Mouse (Mus musculus): ENCODE data around the gene Cytip. TPM values are rescaled to one million over a fixed set of nuclear protein-coding genes. Genes with fewer than 3 reads are reported as not detected.
"Not testable (repeated sequence)": the region's sequence is repeated elsewhere in the genome, so short reads cannot be mapped to it uniquely, and the experiment has no call there.

Cytip gene
- total RNA-seq, 2 experiments from 2014 or later: 0.97 to 1.2 TPM

- DNase-seq: no peak
These were observed 33.5 kb downstream of the Cytip start for GRCm38 (mm10) chr2:58161813-58162212.

GRCm38 (mm10) chr2:58160541-58161307 lies 34.6 kb downstream of the Cytip start:
- DNase-seq: peak; percentile 11

GRCm38 (mm10) chr2:58159880-58160279 lies 35.5 kb downstream of the Cytip start:
- DNase-seq: no peak

GRCm38 (mm10) chr2:58159121-58159520 lies 36.2 kb downstream of the Cytip start:
- no peak for DNase-seq

GRCm38 (mm10) chr2:58158539-58158938 lies 36.8 kb downstream of the Cytip start:
- no peak for DNase-seq

- DNase-seq: no peak
These were observed 37.2 kb downstream of the Cytip start for GRCm38 (mm10) chr2:58158107-58158506.

GRCm38 (mm10) chr2:58157466-58157865 lies 37.9 kb downstream of the Cytip start:
- no peak for DNase-seq

GRCm38 (mm10) chr2:58156495-58157392 lies 38.6 kb downstream of the Cytip start:
- DNase-seq: no peak

- no peak for DNase-seq
These were observed 39.3 kb downstream of the Cytip start for GRCm38 (mm10) chr2:58156108-58156415.

- DNase-seq: peak; percentile 17
These were observed 39.8 kb downstream of the Cytip start for GRCm38 (mm10) chr2:58155271-58156107.

GRCm38 (mm10) chr2:58154555-58154954 lies 40.8 kb downstream of the Cytip start:
- DNase-seq: no peak

GRCm38 (mm10) chr2:58153742-58154141 lies 41.6 kb downstream of the Cytip start:
- DNase-seq: no peak

- no peak for DNase-seq
These were observed 45.3 kb downstream of the Cytip start for GRCm38 (mm10) chr2:58149983-58150405.

GRCm38 (mm10) chr2:58146572-58146971 lies 48.8 kb downstream of the Cytip start:
- no peak for DNase-seq

- no peak for DNase-seq
These were observed 54.8 kb downstream of the Cytip start for GRCm38 (mm10) chr2:58140531-58140930.

- no peak for DNase-seq
These were observed 56.7 kb downstream of the Cytip start for GRCm38 (mm10) chr2:58138611-58139010.

- DNase-seq: no peak
These were observed 57.7 kb downstream of the Cytip start for GRCm38 (mm10) chr2:58137676-58138075.

GRCm38 (mm10) chr2:58136526-58136925 lies 58.8 kb downstream of the Cytip start:
- DNase-seq: no peak

GRCm38 (mm10) chr2:58135061-58135463 lies 60.3 kb downstream of the Cytip start:
- DNase-seq: no peak

GRCm38 (mm10) chr2:58132597-58132996 lies 62.7 kb downstream of the Cytip start:
- no peak for DNase-seq

GRCm38 (mm10) chr2:58129903-58130302 lies 65.4 kb downstream of the Cytip start:
- DNase-seq: no peak

- no peak for DNase-seq
These were observed 84.2 kb downstream of the Cytip start for GRCm38 (mm10) chr2:58111105-58111504.

GRCm38 (mm10) chr2:58107887-58108286 lies 87.4 kb downstream of the Cytip start:
- not testable (repeated sequence) for DNase-seq
